Mouse (Mus musculus) bone marrow, adult 2 months (tissue): ENCODE data around the gene Gm20605.

Experiments
- CTCF ChIP-seq: fragments of 200-500 bp; IDR thresholded peaks from 2 replicates; pipeline ENCODE4 v1.5.1; 2011; ENCODE audit warnings: low read length, control low read depth; ENCODE audit not compliant: control insufficient read depth, insufficient read depth
- POLR2A ChIP-seq: fragments of 200-500 bp; IDR thresholded peaks from 2 replicates; pipeline ENCODE4 v1.6.1; 2011; ENCODE audit warnings: low read depth, mild to moderate bottlenecking, control low read depth, low read length, borderline replicate concordance; ENCODE audit not compliant: control insufficient read depth

GRCm38 (mm10) chr5:137653366-137653765 is 24.4 kb downstream of the Gm20605 start:
- no peak for TF ChIP-seq CTCF
- no peak for TF ChIP-seq POLR2A
